Mouse (Mus musculus) spleen, adult 2 months (tissue): Measurements from ENCODE around the gene Cox7a2. TPM values are rescaled to one million over a fixed set of nuclear protein-coding genes. Genes with fewer than 3 reads are reported as not detected.

Experiments used
- DNase-seq, 2 experiments: peaks; one replicate each; pipeline versions ENCODE4 v3.0.0 to v3.0.0-alpha.2; 2012 to 2021; ENCODE audit warnings: low spot score in 2 of 2, low read depth in 1 of 2
- H3K27ac ChIP-seq: fragments of 200-500 bp; 2 replicates; pipeline ENCODE4 v1.5.1; 2012; ENCODE audit warnings: low read length, inconsistent platforms; ENCODE audit not compliant: insufficient read depth
- H3K27me3 ChIP-seq: fragments of 200-500 bp; 2 replicates; pipeline ENCODE4 v1.6.1; 2012; ENCODE audit warnings: mild to moderate bottlenecking, moderate library complexity, low read length, inconsistent platforms; ENCODE audit not compliant: control insufficient read depth, insufficient read depth
- H3K36me3 ChIP-seq: fragments of 200-500 bp; 2 replicates; pipeline ENCODE4 v1.6.1; 2012; ENCODE audit warnings: mild to moderate bottlenecking, low read length, inconsistent platforms; ENCODE audit not compliant: control insufficient read depth, insufficient read depth
- H3K4me1 ChIP-seq: fragments of 200-500 bp; 2 replicates; pipeline ENCODE4 v1.6.1; 2011; ENCODE audit warnings: inconsistent platforms; ENCODE audit not compliant: control insufficient read depth, insufficient read depth, insufficient read length
- H3K4me3 ChIP-seq: fragments of 200-500 bp; 2 replicates; pipeline ENCODE4 v1.5.1; 2011; ENCODE audit warnings: mild to moderate bottlenecking, inconsistent platforms; ENCODE audit not compliant: insufficient read depth, insufficient read length; ENCODE audit errors: extremely low read depth
- CTCF ChIP-seq: fragments of 200-500 bp; IDR thresholded peaks from 2 replicates; pipeline ENCODE4 v1.5.1; 2011; ENCODE audit warnings: mild to moderate bottlenecking, inconsistent platforms; ENCODE audit not compliant: insufficient read depth, insufficient read length, insufficient replicate concordance; ENCODE audit errors: extremely low read depth
- POLR2A ChIP-seq: fragments of 200-500 bp; IDR thresholded peaks from 2 replicates; pipeline ENCODE4 v1.6.1; 2011; ENCODE audit warnings: low read depth, low read length, inconsistent platforms
- WGBS: fragments of 180-500 bp; shearing (Covaris S2); methylation state at CpG from one replicate; pipeline ENCODE4 v1.1.7; 2018; 5-methylcytosine and 5-hydroxymethylcytosine counted together
- polyA plus RNA-seq: library from polyadenylated mRNA; depleted of rRNA; stranded (reverse); fragments of >200 nt; gene quantifications from 2 replicates; pipeline ENCODE4 v1.2.3, GENCODE M21; 2012; rRNA removed

The Cox7a2 gene
- 38.5 and 54.2 TPM in 2 replicates for polyA plus RNA-seq

DNA sequence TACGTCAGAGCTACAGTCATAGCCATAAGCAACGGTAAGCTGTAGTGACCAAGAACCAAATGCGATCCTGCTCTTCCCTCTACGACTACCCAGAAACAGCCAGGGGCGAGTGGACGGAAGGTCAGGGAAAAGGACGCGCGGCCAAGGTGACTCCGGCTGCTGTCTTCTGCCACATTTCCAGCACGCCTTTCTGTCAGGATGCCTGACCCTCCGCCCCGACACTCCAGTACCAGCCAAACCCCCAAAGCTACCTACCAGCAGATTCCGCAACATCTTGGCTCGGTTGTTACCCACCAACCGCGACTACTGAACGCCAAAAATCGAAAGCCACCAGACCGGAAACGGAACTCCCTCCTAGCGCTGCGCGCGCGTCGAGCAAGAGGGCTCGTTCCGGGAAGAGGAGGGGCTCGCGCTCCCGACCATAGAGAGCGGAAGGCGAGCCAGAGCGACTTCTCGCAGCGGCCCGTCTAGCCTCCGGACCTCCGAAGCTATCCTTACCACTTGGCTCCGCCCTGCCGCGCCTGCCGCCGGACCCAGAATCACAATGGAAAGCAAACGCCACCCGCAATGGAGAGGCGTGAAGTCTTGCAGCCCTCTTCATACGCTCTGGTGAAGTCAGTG, at the start of gene Cox7a2:
Gene Cox7a2, minus strand, starts transcription at position 494 of the 621 bp plus-strand sequence.
- TF ChIP-seq CTCF (no peak), POLR2A (peak; percentile 45; the same call in 1 of the 2 replicates)
- H3K4me1 ChIP-seq: peaks cover 4% of the 10 kb centered on the region
- no peaks in the 10 kb centered on the region for H3K27me3 ChIP-seq
- DNase-seq: peak; percentile 91 to 97
- H3K36me3 ChIP-seq: peaks cover 10% of the 10 kb centered on the region
- peak within 1 kb of the TSS; percentile 89 for H3K27ac ChIP-seq
- H3K4me3 ChIP-seq: peak within 1 kb of the TSS; percentile 94
- under 1% methylated on average over 49 of the region's 49 CpGs for WGBS

DNA sequence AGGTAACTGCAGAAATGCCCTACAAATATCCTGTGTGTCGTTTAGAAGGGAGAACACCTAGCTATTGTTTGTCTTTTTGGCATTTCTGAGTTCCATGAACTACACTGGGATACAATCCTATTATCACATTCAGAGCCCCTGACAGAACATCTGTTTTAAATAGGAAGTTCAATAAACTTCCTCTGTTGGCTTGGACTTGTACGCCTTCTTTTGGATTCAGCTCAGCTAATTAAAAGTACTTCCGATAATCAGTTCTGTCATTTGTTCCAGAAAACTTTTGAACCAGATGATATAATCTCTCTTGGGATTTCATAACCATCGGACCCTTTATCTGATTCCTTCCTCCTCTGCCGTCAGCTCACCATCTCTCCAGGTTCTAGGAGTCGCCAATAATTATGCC, 49.7 kb upstream of the Cox7a2 start:
- WGBS: 66% methylated on average over 6 of the region's 6 CpGs
- Histone ChIP-seq H3K4me3 (no peak overlapping the region), H3K27me3 (no peaks in the 10 kb centered on the region), H3K36me3 (no peaks in the 10 kb centered on the region), H3K4me1 (no peaks in the 10 kb centered on the region), H3K27ac (no peak overlapping the region)
- DNase-seq: no peak
- TF ChIP-seq POLR2A (no peak), CTCF (no peak)

DNA sequence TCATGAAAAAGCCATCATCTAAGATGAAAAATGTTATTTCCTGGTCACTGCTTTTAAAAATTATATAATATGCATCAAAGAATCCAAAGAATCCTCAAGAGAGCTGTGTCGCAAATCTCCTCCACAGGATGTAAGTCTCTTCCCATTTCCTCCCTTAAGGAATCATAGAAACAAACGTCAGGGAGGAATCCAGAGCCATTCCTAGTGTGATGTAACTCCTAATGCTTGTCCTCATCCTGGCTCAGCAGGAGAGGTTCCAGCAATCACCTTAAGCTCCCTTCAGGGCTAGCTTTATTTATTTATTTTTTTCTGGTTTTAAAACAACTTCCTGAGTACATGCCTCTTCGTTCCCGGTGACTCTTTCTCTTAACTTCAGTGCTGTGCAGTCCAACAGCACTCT, 47.5 kb upstream of the Cox7a2 start:
- Histone ChIP-seq H3K4me1 (no peaks in the 10 kb centered on the region), H3K4me3 (no peak overlapping the region), H3K36me3 (no peaks in the 10 kb centered on the region), H3K27ac (no peak overlapping the region), H3K27me3 (no peaks in the 10 kb centered on the region)
- no peak for TF ChIP-seq POLR2A
- no peak for TF ChIP-seq CTCF
- 31% methylated on average over 4 of the region's 4 CpGs for WGBS
- DNase-seq: no peak

DNA sequence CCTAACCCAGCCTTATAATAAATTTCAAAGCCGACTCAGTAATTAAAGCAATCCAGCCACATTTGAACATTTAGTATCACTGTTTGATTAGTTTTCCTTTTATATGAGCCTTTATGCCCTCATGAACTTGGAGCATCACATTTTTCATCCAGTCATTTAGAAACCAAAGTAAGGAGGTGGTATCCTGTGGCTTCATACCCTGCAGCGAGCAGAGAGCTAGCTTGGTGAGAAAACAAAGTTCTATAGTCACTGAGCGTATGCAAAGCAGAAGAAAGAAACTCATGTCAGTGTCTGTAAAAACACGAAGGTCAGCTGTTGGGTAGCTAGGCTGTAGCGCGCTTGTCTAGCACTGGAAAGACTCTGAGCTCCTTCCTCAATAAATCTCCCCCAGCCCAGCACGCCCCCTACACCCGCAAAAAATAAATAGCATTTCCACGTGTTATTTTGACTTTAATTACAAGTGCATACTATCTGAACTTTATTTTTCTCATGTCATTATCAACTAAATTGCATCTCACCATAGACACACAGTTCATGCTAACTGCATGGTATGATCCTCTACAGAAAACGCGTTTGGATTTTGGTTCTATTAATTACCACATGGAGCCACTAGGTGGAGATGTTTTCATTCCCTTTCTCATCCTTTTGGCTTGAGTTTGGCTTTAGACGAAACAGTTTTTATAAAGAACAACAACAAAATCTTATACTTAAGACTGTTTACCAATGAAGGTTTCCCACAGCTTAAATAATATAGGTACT, 46.8 kb upstream of the Cox7a2 start:
- 38% methylated on average over 12 of the region's 12 CpGs for WGBS
- no peak overlapping the region for H3K27ac ChIP-seq
- no peak overlapping the region for H3K4me3 ChIP-seq
- no peaks in the 10 kb centered on the region for H3K36me3 ChIP-seq
- H3K27me3 ChIP-seq: no peaks in the 10 kb centered on the region
- TF ChIP-seq POLR2A (no peak), CTCF (no peak)
- H3K4me1 ChIP-seq: no peaks in the 10 kb centered on the region
- peak in 1 of 2 experiments; percentile 12 for DNase-seq

DNA sequence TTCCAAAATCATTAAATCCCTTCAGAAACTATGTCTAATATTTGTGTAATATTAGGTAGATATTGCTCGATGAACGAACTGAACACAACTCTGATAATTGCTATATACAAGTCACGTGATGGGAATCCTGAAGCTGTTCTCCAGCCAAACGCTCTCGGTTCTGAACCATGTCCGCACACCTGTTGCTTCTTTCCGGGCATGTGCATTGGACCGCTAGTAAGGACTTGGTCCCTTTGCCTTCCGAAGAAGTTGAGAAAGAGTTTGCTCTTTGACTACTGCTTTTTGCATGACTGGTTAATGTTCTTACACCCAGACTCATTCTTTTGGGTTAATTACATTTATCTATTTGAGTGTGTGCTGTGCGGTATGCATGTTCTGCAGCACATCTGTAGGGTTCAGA, 45.7 kb upstream of the Cox7a2 start:
- DNase-seq: no peak

DNA sequence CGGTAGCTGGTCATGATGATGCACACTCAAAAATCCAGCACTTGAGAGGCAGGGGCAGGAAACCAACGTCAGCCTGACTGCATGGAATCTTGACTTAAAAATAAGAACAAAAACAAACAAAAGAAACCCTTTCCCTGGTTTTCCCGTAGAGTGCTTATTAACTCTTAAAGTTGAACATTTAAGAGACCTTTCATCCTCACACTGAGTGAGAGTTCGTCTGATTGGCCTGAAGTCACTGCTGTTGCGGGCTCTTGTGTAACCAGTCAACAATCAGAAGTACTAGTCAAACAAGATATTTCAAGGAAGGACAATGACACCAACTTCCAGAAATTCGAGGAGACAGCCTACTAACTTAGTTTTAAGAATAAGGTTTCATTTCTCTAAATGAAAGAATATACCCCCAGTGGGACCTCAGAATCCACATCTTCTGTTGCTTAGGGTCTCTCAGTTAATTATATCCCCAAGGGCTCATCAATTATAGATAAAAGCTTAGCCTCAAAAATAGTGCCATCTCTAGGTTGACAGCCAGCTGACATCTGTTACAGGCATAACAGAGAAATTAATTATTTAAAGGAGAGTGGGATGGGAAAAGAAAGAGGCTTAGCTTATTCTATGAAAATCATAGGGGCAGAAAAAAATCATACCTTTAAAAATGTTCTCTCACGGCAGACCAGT, 36.9 kb upstream of the Cox7a2 start:
- H3K27ac ChIP-seq: no peak overlapping the region
- H3K4me1 ChIP-seq: no peaks in the 10 kb centered on the region
- no peaks in the 10 kb centered on the region for H3K36me3 ChIP-seq
- DNase-seq: no peak
- TF ChIP-seq CTCF (no peak), POLR2A (no peak)
- H3K27me3 ChIP-seq: no peaks in the 10 kb centered on the region
- WGBS: 81% methylated on average over 7 of the region's 7 CpGs
- no peak overlapping the region for H3K4me3 ChIP-seq

More for the DNA sequence above, 45.7 kb upstream of the Cox7a2 start:
- Histone ChIP-seq H3K4me1 (no peaks in the 10 kb centered on the region), H3K27me3 (no peaks in the 10 kb centered on the region), H3K4me3 (no peak overlapping the region), H3K27ac (no peak overlapping the region), H3K36me3 (no peaks in the 10 kb centered on the region)
- TF ChIP-seq POLR2A (no peak), CTCF (no peak)
- 93% methylated on average over 10 of the region's 10 CpGs for WGBS
